Mouse (Mus musculus) liver, embryonic 11.5 days (tissue): ENCODE measurements around the gene Dnmt3l. TPM values are rescaled to one million over a fixed set of nuclear protein-coding genes. Genes with fewer than 3 reads are reported as not detected.

Experiments used
- ATAC-seq: fragments of 200-750 bp; cut with Nextera tagmentation; replicated peaks from 2 replicates; pipeline ENCODE4 v1.8.0; 2017; ENCODE audit warnings: moderate number of reproducible peaks, mild to moderate bottlenecking, moderate TSS enrichment, moderate library complexity; ENCODE audit not compliant: low FRiP score
- DNase-seq: peaks from one replicate; pipeline ENCODE4 v3.0.0-alpha.2; 2017; ENCODE audit warnings: low spot score
- H3K27ac ChIP-seq: fragments of 300-500 bp; sonication (generic); 2 replicates; pipeline ENCODE4 v1.5.1; 2014; ENCODE audit warnings: mild to moderate bottlenecking, low read depth, low read length, control low read depth
- H3K27me3 ChIP-seq: fragments of 300-500 bp; sonication (generic); replicated peaks from 2 replicates; pipeline ENCODE4 v1.6.1; 2014; ENCODE audit warnings: low read length, mixed read lengths; ENCODE audit not compliant: control insufficient read depth, insufficient read depth
- H3K36me3 ChIP-seq: fragments of 300-500 bp; sonication (generic); 2 replicates; pipeline ENCODE4 v1.6.1; 2014; ENCODE audit warnings: mild to moderate bottlenecking, low read length, moderate library complexity, mixed read lengths; ENCODE audit not compliant: control insufficient read depth, insufficient read depth
- H3K4me1 ChIP-seq: fragments of 300-500 bp; sonication (generic); replicated peaks from 2 replicates; pipeline ENCODE4 v1.6.1; 2014; ENCODE audit warnings: low read length, mixed read lengths; ENCODE audit not compliant: control insufficient read depth, insufficient read depth
- H3K4me2 ChIP-seq: fragments of 300-500 bp; sonication (generic); 2 replicates; pipeline ENCODE4 v1.6.1; 2014; ENCODE audit warnings: mild to moderate bottlenecking, control low read depth, moderate library complexity
- H3K4me3 ChIP-seq: fragments of 300-500 bp; sonication (generic); 2 replicates; pipeline ENCODE4 v1.5.1; 2014; ENCODE audit warnings: low read depth, low read length, control low read depth
- H3K9ac ChIP-seq: fragments of 300-500 bp; sonication (generic); 2 replicates; pipeline ENCODE4 v1.6.1; 2014; ENCODE audit warnings: low read depth, low read length, control low read depth
- H3K9me3 ChIP-seq: fragments of 300-500 bp; sonication (generic); 2 replicates; pipeline ENCODE4 v1.6.1; 2016; ENCODE audit warnings: low read length, inconsistent platforms, mixed read lengths; ENCODE audit not compliant: control insufficient read depth
- WGBS: fragments of 180-500 bp; shearing (Covaris S2); extraction: QIAGEN DNeasy Blood & Tissue Kit; methylation state at CpG from one replicate; pipeline ENCODE4 v1.1.7; 2014; 5-methylcytosine and 5-hydroxymethylcytosine counted together
- polyA plus RNA-seq: library from polyadenylated mRNA; unstranded; fragments of >200 nt; fragmentation: Nextera tagmentation; extraction: Ambion mirVana; gene quantifications from 2 replicates; pipeline ENCODE4 v1.2.1, GENCODE M21; 2014

Gene Dnmt3l
- polyA plus RNA-seq, 1 experiment from 2014 or later = not detected

GRCm38 (mm10) chr10:78084073-78084472, 42.3 kb downstream of the Dnmt3l start:
- H3K36me3 ChIP-seq = no peaks in the 10 kb centered on the region
- H3K4me2 ChIP-seq = no peak overlapping the region
- H3K4me1 ChIP-seq = no peaks in the 10 kb centered on the region
- DNase-seq (no peak), ATAC-seq (no peak)
- H3K4me3 ChIP-seq = no peak overlapping the region
- no peak overlapping the region for H3K27ac ChIP-seq
- 33% methylated on average over 1 of the region's 1 CpGs for WGBS
- H3K9ac ChIP-seq = no peak overlapping the region
- H3K27me3 ChIP-seq = no peaks in the 10 kb centered on the region
- H3K9me3 ChIP-seq = no peaks in the 10 kb centered on the region

GRCm38 (mm10) chr10:78085711-78086110, 44.0 kb downstream of the Dnmt3l start:
- Histone ChIP-seq H3K9ac (no peak overlapping the region), H3K36me3 (no peaks in the 10 kb centered on the region), H3K4me1 (no peaks in the 10 kb centered on the region), H3K4me3 (no peak overlapping the region), H3K4me2 (no peak overlapping the region), H3K9me3 (no peaks in the 10 kb centered on the region), H3K27ac (no peak overlapping the region), H3K27me3 (no peaks in the 10 kb centered on the region)
- 91% methylated on average over 6 of the region's 6 CpGs for WGBS
- ATAC-seq (no peak), DNase-seq (no peak)

- DNase-seq (no peak), ATAC-seq (no peak)
- Histone ChIP-seq H3K9me3 (no peaks in the 10 kb centered on the region), H3K27me3 (no peaks in the 10 kb centered on the region), H3K4me2 (no peak overlapping the region), H3K36me3 (no peaks in the 10 kb centered on the region), H3K4me1 (no peaks in the 10 kb centered on the region), H3K4me3 (no peak overlapping the region), H3K27ac (no peak overlapping the region), H3K9ac (no peak overlapping the region)
- 48% methylated on average over 10 of the region's 10 CpGs for WGBS
Measured at GRCm38 (mm10) chr10:78086444-78087061, 44.8 kb downstream of the Dnmt3l start.

- Histone ChIP-seq H3K9me3 (no peaks in the 10 kb centered on the region), H3K9ac (no peak overlapping the region), H3K4me3 (no peak overlapping the region), H3K4me2 (no peak overlapping the region), H3K36me3 (no peaks in the 10 kb centered on the region), H3K27ac (no peak overlapping the region), H3K27me3 (no peaks in the 10 kb centered on the region), H3K4me1 (no peaks in the 10 kb centered on the region)
- ATAC-seq (no peak), DNase-seq (no peak)
- WGBS = 35% methylated on average over 6 of the region's 6 CpGs
Measured at GRCm38 (mm10) chr10:78087101-78087511, 45.4 kb downstream of the Dnmt3l start.

- no peaks in the 10 kb centered on the region for H3K4me1 ChIP-seq
- H3K4me3 ChIP-seq = no peak overlapping the region
- no peak for DNase-seq
- 41% methylated on average over 6 of the region's 6 CpGs for WGBS
- H3K4me2 ChIP-seq = no peak overlapping the region
- H3K9ac ChIP-seq = no peak overlapping the region
- no peak overlapping the region for H3K27ac ChIP-seq
- no peaks in the 10 kb centered on the region for H3K9me3 ChIP-seq
- ATAC-seq = no peak
- H3K36me3 ChIP-seq = no peaks in the 10 kb centered on the region
- no peaks in the 10 kb centered on the region for H3K27me3 ChIP-seq
Measured at GRCm38 (mm10) chr10:78090246-78090645, 48.5 kb downstream of the Dnmt3l start.

- no peak overlapping the region for H3K4me3 ChIP-seq
- 71% methylated on average over 4 of the region's 4 CpGs for WGBS
- no peaks in the 10 kb centered on the region for H3K9me3 ChIP-seq
Measured at GRCm38 (mm10) chr10:78090706-78091491, 49.2 kb downstream of the Dnmt3l start.

GRCm38 (mm10) chr10:78091865-78092724, 50.3 kb downstream of the Dnmt3l start:
- Histone ChIP-seq H3K27ac (no peak overlapping the region), H3K4me2 (no peak overlapping the region), H3K9ac (no peak overlapping the region), H3K4me3 (no peak overlapping the region), H3K9me3 (no peaks in the 10 kb centered on the region), H3K4me1 (no peaks in the 10 kb centered on the region), H3K36me3 (no peaks in the 10 kb centered on the region), H3K27me3 (no peaks in the 10 kb centered on the region)
- ATAC-seq (no peak), DNase-seq (no peak)
- 82% methylated on average over 23 of the region's 23 CpGs for WGBS

More at GRCm38 (mm10) chr10:78090706-78091491, 49.2 kb downstream of the Dnmt3l start:
- Histone ChIP-seq H3K36me3 (no peaks in the 10 kb centered on the region), H3K4me1 (no peaks in the 10 kb centered on the region), H3K27ac (no peak overlapping the region), H3K27me3 (no peaks in the 10 kb centered on the region), H3K9ac (no peak overlapping the region), H3K4me2 (no peak overlapping the region)
- ATAC-seq (no peak), DNase-seq (no peak)

GRCm38 (mm10) chr10:78092725-78093029, 50.9 kb downstream of the Dnmt3l start:
- Histone ChIP-seq H3K4me3 (no peak overlapping the region), H3K27me3 (no peaks in the 10 kb centered on the region), H3K9ac (no peak overlapping the region), H3K36me3 (no peaks in the 10 kb centered on the region), H3K9me3 (no peaks in the 10 kb centered on the region), H3K27ac (no peak overlapping the region), H3K4me2 (no peak overlapping the region), H3K4me1 (no peaks in the 10 kb centered on the region)
- DNase-seq = no peak
- no peak for ATAC-seq
- 87% methylated on average over 13 of the region's 13 CpGs for WGBS
